Mouse (Mus musculus) myocyte (in vitro differentiated cells): Measurements from ENCODE around the gene Stox1. TPM values are rescaled to one million over a fixed set of nuclear protein-coding genes. Genes with fewer than 3 reads are reported as not detected.

Experiments
- H3K27me3 ChIP-seq: one replicate; pipeline ENCODE4 v1.6.1; 2011; ENCODE audit not compliant: control insufficient read depth, insufficient read depth, insufficient read length
- H3K36me3 ChIP-seq: one replicate; pipeline ENCODE4 v1.6.1; 2011; ENCODE audit not compliant: control insufficient read depth, insufficient read depth
- H3K4me2 ChIP-seq: one replicate; pipeline ENCODE4 v1.6.1; 2011; ENCODE audit warnings: low read depth, control low read depth
- H3K4me3 ChIP-seq: one replicate; pipeline ENCODE4 v1.5.1; 2011; ENCODE audit warnings: mild to moderate bottlenecking, control low read depth, moderate library complexity
- H3K79me2 ChIP-seq: one replicate; pipeline ENCODE4 v1.6.1; 2011; ENCODE audit not compliant: control insufficient read depth, insufficient read depth
- H3ac ChIP-seq: one replicate; pipeline ENCODE4 v1.6.1; 2011; ENCODE audit not compliant: control insufficient read depth, insufficient read length
- CEBPB ChIP-seq: IDR thresholded peaks from 2 replicates; pipeline ENCODE4 v1.6.1; 2011; ENCODE audit warnings: mild to moderate bottlenecking, moderate library complexity; ENCODE audit not compliant: poor library complexity, insufficient read depth, severe bottlenecking
- E2F4 ChIP-seq: IDR thresholded peaks from one replicate; pipeline ENCODE4 v1.6.1; 2011; ENCODE audit warnings: mild to moderate bottlenecking, control low read depth, moderate library complexity; ENCODE audit not compliant: insufficient read depth
- MAX ChIP-seq: IDR thresholded peaks from one replicate; pipeline ENCODE4 v1.6.1; 2011; ENCODE audit warnings: low read depth, mild to moderate bottlenecking, control low read depth
- MYOD1 ChIP-seq, 3 experiments: IDR thresholded peaks; one replicate each; pipeline ENCODE4 v1.6.1; 2011; ENCODE audit warnings: control low read depth in 2 of 3, low read depth in 2 of 3, mild to moderate bottlenecking in 2 of 3, moderate library complexity in 1 of 3; ENCODE audit not compliant: insufficient read length in 2 of 3, control insufficient read depth in 1 of 3
- MYOG ChIP-seq, 3 experiments: IDR thresholded peaks; one replicate each; pipeline ENCODE4 v1.6.1; 2011; ENCODE audit warnings: control low read depth in 2 of 3, low read depth in 2 of 3, mild to moderate bottlenecking in 2 of 3; ENCODE audit not compliant: insufficient read length in 2 of 3, control insufficient read depth in 1 of 3, insufficient read depth in 1 of 3
- POLR2A ChIP-seq: IDR thresholded peaks from one replicate; pipeline ENCODE4 v1.6.1; 2011; ENCODE audit warnings: low read depth, mild to moderate bottlenecking, control low read depth, moderate library complexity; ENCODE audit not compliant: insufficient read length
- POLR2AphosphoS2 ChIP-seq: IDR thresholded peaks from one replicate; pipeline ENCODE4 v1.6.1; 2011; ENCODE audit warnings: low read depth, control low read depth; ENCODE audit not compliant: insufficient read length
- REST ChIP-seq: IDR thresholded peaks from one replicate; pipeline ENCODE4 v1.6.1; 2011; ENCODE audit warnings: mild to moderate bottlenecking, control low read depth, moderate library complexity; ENCODE audit not compliant: insufficient read depth, insufficient read length
- SRF ChIP-seq: IDR thresholded peaks from one replicate; pipeline ENCODE4 v1.6.1; 2011; ENCODE audit warnings: low read depth; ENCODE audit not compliant: control insufficient read depth, insufficient read length
- TCF12 ChIP-seq: IDR thresholded peaks from one replicate; pipeline ENCODE4 v1.6.1; 2011; ENCODE audit warnings: mild to moderate bottlenecking, control low read depth; ENCODE audit not compliant: poor library complexity, insufficient read depth, severe bottlenecking
- TCF3 ChIP-seq: IDR thresholded peaks from one replicate; pipeline ENCODE4 v1.6.1; 2011; ENCODE audit warnings: low read depth, control low read depth; ENCODE audit not compliant: insufficient read length
- USF1 ChIP-seq: IDR thresholded peaks from one replicate; pipeline ENCODE4 v1.6.1; 2011; ENCODE audit warnings: low read depth, mild to moderate bottlenecking, control low read depth, moderate library complexity
- polyA plus RNA-seq: library from polyadenylated mRNA; unstranded; fragments of >200 nt; fragmentation: generic; extraction: Trizol; gene quantifications from one replicate; pipeline ENCODE4 v1.2.1, GENCODE M21; 2012; ENCODE audit warnings: missing spikeins

Gene Stox1
- polyA plus RNA-seq, 1 experiment, result not detected

DNA sequence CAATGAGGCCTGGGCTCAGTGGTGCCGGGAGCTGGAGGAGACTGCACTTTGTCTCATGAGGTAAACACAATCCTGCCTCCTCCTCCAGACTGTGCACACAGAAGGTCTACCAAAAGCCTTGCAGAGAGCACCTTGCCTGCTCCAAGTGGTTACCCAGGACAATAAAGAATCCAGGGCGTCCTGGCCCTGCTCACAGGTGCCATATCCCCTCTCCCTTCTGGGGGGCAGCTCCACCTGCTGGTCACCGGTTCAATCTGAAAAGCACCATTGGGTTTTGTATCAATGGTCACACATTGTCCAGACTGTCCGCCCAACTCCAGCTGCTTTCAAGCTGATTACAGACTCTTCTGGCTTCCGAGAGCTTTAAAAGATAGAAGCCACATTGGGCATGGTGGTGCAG lies 42.9 kb downstream of the Stox1 start:
- H3K27me3 ChIP-seq, result peaks cover 10% of the 10 kb centered on the region
- no peak overlapping the region for H3K4me2 ChIP-seq
- H3K36me3 ChIP-seq, result no peaks in the 10 kb centered on the region
- no peak overlapping the region for H3ac ChIP-seq
- no peak overlapping the region for H3K4me3 ChIP-seq
- TF ChIP-seq POLR2AphosphoS2 (no peak), TCF12 (no peak), CEBPB (no peak), USF1 (no peak), MAX (no peak), MYOG (IDR thresholded peaks at IDR 0.05; ENCODE audit: control insufficient read depth in 1 of 3, insufficient read depth in 1 of 3, insufficient read length in 2 of 3, low read depth in 2 of 3) (no peak), E2F4 (no peak), SRF (no peak), POLR2A (no peak), REST (no peak)
- no peaks in the 10 kb centered on the region for H3K79me2 ChIP-seq

DNA sequence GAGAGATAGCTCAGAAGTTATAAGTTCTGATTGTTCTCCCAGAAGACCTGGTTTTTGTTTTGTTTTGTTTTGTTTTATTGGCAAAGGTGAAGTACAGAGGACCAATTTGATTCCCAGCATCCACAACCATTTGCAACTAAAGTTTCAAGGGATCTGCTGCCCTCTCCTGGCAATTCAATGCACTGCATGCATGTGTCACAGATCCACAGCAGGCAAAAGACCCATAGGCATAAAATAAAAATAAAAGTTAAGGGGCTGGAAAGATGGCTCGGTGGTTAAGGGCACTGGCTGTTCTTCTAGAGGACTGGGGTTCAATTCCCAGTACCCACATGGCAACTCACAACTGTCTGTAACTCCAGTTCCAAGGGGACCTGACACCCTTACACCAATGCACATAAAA lies 46.1 kb downstream of the Stox1 start:
- no peak for TF ChIP-seq TCF3
- TF ChIP-seq CEBPB, result no peak
- TF ChIP-seq MYOG (IDR thresholded peaks at IDR 0.05; ENCODE audit: control insufficient read depth in 1 of 3, insufficient read depth in 1 of 3, insufficient read length in 2 of 3, low read depth in 2 of 3), result no peak
- no peak for TF ChIP-seq MAX
- TF ChIP-seq POLR2AphosphoS2, result no peak
- TF ChIP-seq MYOD1 (IDR thresholded peaks at IDR 0.05; ENCODE audit: control insufficient read depth in 1 of 3, insufficient read length in 2 of 3, low read depth in 2 of 3), result no peak
- TF ChIP-seq E2F4, result no peak
- no peak for TF ChIP-seq REST
- TF ChIP-seq USF1, result no peak
- no peak for TF ChIP-seq SRF
- no peak for TF ChIP-seq POLR2A
- TF ChIP-seq TCF12, result no peak
- H3K4me2 ChIP-seq, result no peak overlapping the region

DNA sequence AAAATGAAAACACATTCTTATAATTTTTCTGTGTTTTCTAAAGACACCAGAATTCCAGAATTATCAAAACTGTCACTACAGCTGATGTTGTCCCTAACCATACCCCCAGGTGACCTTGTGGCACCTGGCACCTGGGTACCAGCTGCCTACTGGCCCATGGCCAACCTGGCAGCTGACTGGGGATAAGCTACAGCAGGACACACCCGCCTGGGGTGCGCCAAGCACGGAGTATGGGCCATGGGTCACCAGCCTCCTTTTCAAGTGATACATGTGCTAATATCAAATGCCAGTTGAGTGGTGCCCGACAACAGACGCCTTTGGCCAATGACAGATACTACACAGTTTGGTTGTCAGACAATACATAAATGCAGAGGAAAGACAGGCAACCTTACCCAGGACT lies 48.6 kb downstream of the Stox1 start:
- Histone ChIP-seq H3K27me3 (peaks cover 12% of the 10 kb centered on the region), H3K79me2 (no peaks in the 10 kb centered on the region), H3K4me3 (no peak overlapping the region), H3ac (no peak overlapping the region), H3K4me2 (no peak overlapping the region), H3K36me3 (no peaks in the 10 kb centered on the region)
- TF ChIP-seq TCF3, result peak; percentile 8
- TF ChIP-seq MYOG (IDR thresholded peaks at IDR 0.05; ENCODE audit: control insufficient read depth in 1 of 3, insufficient read depth in 1 of 3, insufficient read length in 2 of 3, low read depth in 2 of 3), result peak in 2 of 3 experiments; percentile 44 to 64
- TF ChIP-seq E2F4, result no peak

More for the DNA sequence above, 46.1 kb downstream of the Stox1 start:
- Histone ChIP-seq H3K79me2 (no peaks in the 10 kb centered on the region), H3K36me3 (no peaks in the 10 kb centered on the region), H3ac (no peak overlapping the region), H3K4me3 (no peak overlapping the region), H3K27me3 (peaks cover 12% of the 10 kb centered on the region)

DNA sequence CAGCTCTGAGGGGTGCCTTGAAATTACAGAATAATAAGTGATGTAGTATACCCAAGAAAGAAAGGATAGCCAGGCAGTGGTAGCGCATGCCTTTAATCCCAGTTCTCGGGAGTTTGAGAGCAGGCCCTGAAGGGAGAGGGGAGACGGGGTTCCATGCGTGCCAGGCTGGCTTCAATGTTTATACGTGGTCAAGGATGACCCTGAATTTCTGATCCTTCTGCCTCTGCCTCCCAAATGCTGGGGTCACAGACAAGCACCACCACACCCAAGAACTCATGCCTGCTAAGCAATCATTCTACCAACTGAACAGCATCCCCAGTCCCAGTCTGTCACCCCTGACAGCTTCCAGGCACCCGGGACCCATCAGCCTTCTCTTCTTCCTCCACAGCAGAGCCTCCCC lies 49.7 kb downstream of the Stox1 start:
- H3K36me3 ChIP-seq, result no peaks in the 10 kb centered on the region
- H3ac ChIP-seq, result no peak overlapping the region
- no peak overlapping the region for H3K4me3 ChIP-seq
- H3K79me2 ChIP-seq, result no peaks in the 10 kb centered on the region
- TF ChIP-seq MYOD1 (IDR thresholded peaks at IDR 0.05; ENCODE audit: control insufficient read depth in 1 of 3, insufficient read length in 2 of 3, low read depth in 2 of 3) (no peak), USF1 (no peak), POLR2AphosphoS2 (no peak), REST (no peak), MYOG (IDR thresholded peaks at IDR 0.05; ENCODE audit: control insufficient read depth in 1 of 3, insufficient read depth in 1 of 3, insufficient read length in 2 of 3, low read depth in 2 of 3) (no peak), MAX (no peak), CEBPB (no peak), TCF3 (no peak), POLR2A (no peak), SRF (no peak), E2F4 (no peak), TCF12 (no peak)
- H3K27me3 ChIP-seq, result peaks cover 6% of the 10 kb centered on the region
- no peak overlapping the region for H3K4me2 ChIP-seq

DNA sequence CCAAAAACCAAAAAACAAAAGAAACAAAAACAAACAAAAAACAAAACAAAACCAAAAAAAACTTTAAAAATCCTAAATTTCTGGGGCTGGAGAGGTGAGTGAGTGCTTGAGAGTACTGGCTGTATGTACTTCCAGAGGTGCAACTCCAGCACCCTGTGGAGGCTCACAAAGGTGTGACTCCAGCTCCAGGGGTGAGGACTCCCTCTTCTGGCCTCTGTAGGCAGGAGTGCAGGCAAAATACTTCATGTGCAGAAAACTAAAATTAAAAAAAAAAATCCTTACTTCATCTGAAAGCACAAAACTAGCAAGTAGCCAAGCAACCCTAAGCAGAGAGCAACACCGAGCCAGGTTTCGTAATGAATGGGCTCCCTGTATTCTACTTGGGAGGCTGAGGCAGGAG lies 53.6 kb downstream of the Stox1 start:
- Histone ChIP-seq H3K4me2 (no peak overlapping the region), H3K4me3 (no peak overlapping the region), H3ac (no peak overlapping the region), H3K79me2 (no peaks in the 10 kb centered on the region), H3K27me3 (peaks cover 18% of the 10 kb centered on the region), H3K36me3 (no peaks in the 10 kb centered on the region)
- TF ChIP-seq MAX (no peak), POLR2A (no peak), E2F4 (no peak), POLR2AphosphoS2 (no peak), USF1 (no peak), REST (no peak), CEBPB (no peak), MYOG (IDR thresholded peaks at IDR 0.05; ENCODE audit: control insufficient read depth in 1 of 3, insufficient read depth in 1 of 3, insufficient read length in 2 of 3, low read depth in 2 of 3) (no peak), TCF12 (no peak), MYOD1 (IDR thresholded peaks at IDR 0.05; ENCODE audit: control insufficient read depth in 1 of 3, insufficient read length in 2 of 3, low read depth in 2 of 3) (no peak), SRF (no peak), TCF3 (no peak)
